Mouse (Mus musculus): ENCODE measurements around the gene Rcl1. TPM values are rescaled to one million over a fixed set of nuclear protein-coding genes. Genes with fewer than 3 reads are reported as not detected.

The Rcl1 gene
- polyA plus RNA-seq, 1 experiment from 2014 or later = 41.0 TPM

- Histone ChIP-seq H3K36me3 (peaks cover 14% of the 10 kb centered on the region; the same call in 1 of the 2 replicates), H3K4me1 (no peaks in the 10 kb centered on the region), H3K4me2 (no peak overlapping the region), H3K27me3 (replicated peaks) (no peaks in the 10 kb centered on the region), H3K4me3 (replicated peaks) (no peak overlapping the region), H3K9me3 (replicated peaks) (no peaks in the 10 kb centered on the region), H3K9ac (replicated peaks) (no peak overlapping the region), H3K27ac (replicated peaks) (no peak overlapping the region)
- 97% methylated on average over 10 of the region's 10 CpGs for WGBS
- ATAC-seq (ENCODE audit: low FRiP score) = no peak
Measured at GRCm38 (mm10) chr19:29113746-29114649, 12.8 kb downstream of the Rcl1 start.

DNA sequence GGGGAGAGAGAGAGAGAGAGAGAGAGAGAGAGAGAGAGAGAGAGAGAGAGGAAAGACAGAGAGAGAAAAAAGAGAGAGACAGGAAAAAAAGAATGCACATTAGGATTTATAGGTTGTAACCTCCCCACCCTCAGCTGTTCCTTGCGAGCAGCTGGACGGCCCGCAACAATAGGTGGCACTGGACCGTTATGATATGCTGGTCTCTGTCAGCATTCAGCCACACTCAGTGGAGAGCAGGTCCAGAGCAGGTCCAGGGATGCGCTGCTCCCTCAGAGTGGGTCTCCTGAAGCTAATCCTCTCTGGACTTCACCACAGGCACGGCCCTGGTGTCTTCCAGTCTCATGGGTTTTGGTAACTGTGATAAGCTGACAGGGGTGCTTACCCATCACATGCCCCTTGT is 15.6 kb downstream of the Rcl1 start:
- no peaks in the 10 kb centered on the region for H3K4me1 ChIP-seq
- no peak for ATAC-seq (ENCODE audit: low FRiP score)
- no peaks in the 10 kb centered on the region for H3K9me3 ChIP-seq (replicated peaks)
- no peak overlapping the region for H3K4me3 ChIP-seq (replicated peaks)
- H3K27me3 ChIP-seq (replicated peaks) = no peaks in the 10 kb centered on the region
- WGBS = 70% methylated on average over 6 of the region's 6 CpGs
- H3K9ac ChIP-seq (replicated peaks) = no peak overlapping the region
- H3K36me3 ChIP-seq = peaks cover 27% of the 10 kb centered on the region
- no peak overlapping the region for H3K27ac ChIP-seq (replicated peaks)
- no peak overlapping the region for H3K4me2 ChIP-seq

DNA sequence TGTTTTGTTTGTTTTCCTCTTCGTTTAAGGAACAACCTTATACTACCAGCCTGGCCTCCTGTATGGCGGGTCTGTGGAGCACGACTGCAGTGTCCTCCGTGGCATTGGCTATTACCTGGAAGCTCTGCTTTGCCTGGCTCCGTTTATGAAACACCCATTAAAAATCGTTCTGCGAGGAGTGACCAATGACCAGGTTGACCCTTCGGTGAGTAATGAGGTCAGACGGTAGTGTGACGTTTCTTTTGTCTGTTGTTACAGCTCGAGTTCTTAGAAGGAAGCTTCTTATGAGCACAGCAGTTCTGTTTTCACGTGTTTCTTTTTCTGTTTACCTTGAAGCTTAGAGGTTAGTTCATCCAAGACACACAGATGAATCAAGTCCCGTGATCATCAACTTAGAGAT is 17.0 kb downstream of the Rcl1 start:
- 89% methylated on average over 13 of the region's 13 CpGs for WGBS

DNA sequence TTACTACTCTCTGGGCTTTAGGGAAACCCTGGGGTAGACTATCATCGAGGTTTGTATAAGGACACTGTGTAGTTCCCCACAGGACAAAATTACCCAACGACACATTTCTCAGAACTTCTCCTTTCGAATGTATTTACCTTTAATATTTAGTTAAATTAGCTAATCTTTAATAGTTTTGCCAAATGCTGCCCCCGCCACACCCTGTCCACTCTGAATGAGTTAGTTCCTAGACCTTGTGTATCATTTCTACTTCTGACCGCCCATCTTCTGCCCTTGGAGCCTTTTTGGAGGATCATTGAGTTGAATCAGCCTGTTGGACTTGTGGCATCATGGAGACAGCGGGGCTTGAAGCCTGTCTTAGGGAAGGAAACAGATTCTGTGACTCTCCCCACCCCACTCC is 19.1 kb downstream of the Rcl1 start:
- 95% methylated on average over 6 of the region's 6 CpGs for WGBS
- no peak for ATAC-seq (ENCODE audit: low FRiP score)
- Histone ChIP-seq H3K4me3 (replicated peaks) (no peak overlapping the region), H3K9ac (replicated peaks) (no peak overlapping the region), H3K36me3 (peaks cover 40% of the 10 kb centered on the region), H3K27me3 (replicated peaks) (no peaks in the 10 kb centered on the region), H3K9me3 (replicated peaks) (no peaks in the 10 kb centered on the region), H3K27ac (replicated peaks) (no peak overlapping the region), H3K4me1 (no peaks in the 10 kb centered on the region), H3K4me2 (no peak overlapping the region)

More for the DNA sequence above, 17.0 kb downstream of the Rcl1 start:
- Histone ChIP-seq H3K4me1 (no peaks in the 10 kb centered on the region), H3K27me3 (replicated peaks) (no peaks in the 10 kb centered on the region), H3K4me3 (replicated peaks) (no peak overlapping the region), H3K27ac (replicated peaks) (no peak overlapping the region), H3K36me3 (peaks cover 30% of the 10 kb centered on the region), H3K4me2 (no peak overlapping the region), H3K9me3 (replicated peaks) (no peaks in the 10 kb centered on the region), H3K9ac (replicated peaks) (no peak overlapping the region)
- no peak for ATAC-seq (ENCODE audit: low FRiP score)

DNA sequence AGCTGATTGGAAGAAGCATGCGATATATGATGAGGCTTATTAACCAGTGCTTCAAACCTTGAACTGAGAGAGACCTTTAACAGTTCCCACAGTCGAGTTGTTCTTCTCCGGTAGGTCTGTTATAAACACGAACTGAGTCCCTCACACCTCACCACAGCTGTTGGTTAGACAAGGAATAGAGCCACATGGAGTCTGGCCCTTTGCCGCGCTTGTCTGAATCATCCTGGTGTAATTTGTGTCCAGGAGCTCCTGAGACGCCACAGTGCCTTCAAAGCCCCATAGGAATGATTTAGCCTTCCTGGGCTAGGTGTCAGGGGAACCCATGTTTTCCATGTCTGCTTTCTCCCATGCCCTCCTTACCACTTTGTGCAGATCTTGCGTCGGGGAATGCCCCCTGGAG is 20.2 kb downstream of the Rcl1 start:
- Histone ChIP-seq H3K9ac (replicated peaks) (no peak overlapping the region), H3K36me3 (peaks cover 40% of the 10 kb centered on the region), H3K4me2 (no peak overlapping the region), H3K9me3 (replicated peaks) (no peaks in the 10 kb centered on the region), H3K4me1 (no peaks in the 10 kb centered on the region), H3K27ac (replicated peaks) (no peak overlapping the region), H3K27me3 (replicated peaks) (no peaks in the 10 kb centered on the region), H3K4me3 (replicated peaks) (no peak overlapping the region)
- WGBS = 84% methylated on average over 9 of the region's 9 CpGs
- no peak for ATAC-seq (ENCODE audit: low FRiP score)

DNA sequence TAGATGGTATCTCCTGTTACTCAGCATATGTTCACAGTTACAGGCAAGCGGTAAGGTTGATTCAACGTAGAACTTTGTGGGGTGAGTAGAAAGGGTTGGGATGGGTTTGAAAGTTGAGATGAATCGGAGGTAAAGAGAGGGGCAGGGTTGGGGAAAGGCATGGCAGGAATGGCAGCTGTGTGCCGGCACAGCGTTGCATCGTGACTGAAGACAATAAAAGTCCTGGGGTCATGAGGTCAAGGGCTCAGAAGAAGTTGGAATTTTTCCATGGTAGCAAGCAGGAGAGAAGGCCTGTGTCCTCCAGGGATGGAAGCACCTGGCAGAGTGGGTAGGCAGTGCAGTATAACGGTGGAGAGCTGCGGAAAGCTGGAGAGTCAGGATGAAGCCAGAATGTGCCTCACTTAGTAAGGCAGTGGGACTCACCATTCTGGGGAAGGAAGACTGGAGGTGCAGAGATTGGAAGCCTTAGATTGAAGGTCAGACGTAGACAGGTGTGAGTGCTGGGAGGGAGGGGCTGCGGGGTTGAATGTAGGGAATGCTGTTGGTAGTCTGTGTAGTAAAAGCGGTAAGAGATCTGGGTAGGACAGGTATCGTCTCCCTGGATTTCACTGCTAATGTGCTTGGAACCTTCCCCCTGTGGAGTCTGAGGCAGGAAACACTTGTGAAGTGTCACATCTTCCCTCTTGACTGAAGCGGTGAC is 23.9 kb downstream of the Rcl1 start:
- H3K9ac ChIP-seq (replicated peaks) = no peak overlapping the region
- H3K4me1 ChIP-seq = no peaks in the 10 kb centered on the region
- H3K4me3 ChIP-seq (replicated peaks) = no peak overlapping the region
- no peak overlapping the region for H3K27ac ChIP-seq (replicated peaks)
- peaks cover 28% of the 10 kb centered on the region for H3K36me3 ChIP-seq
- 83% methylated on average over 13 of the region's 13 CpGs for WGBS
- no peaks in the 10 kb centered on the region for H3K27me3 ChIP-seq (replicated peaks)
- H3K9me3 ChIP-seq (replicated peaks) = no peaks in the 10 kb centered on the region
- ATAC-seq (ENCODE audit: low FRiP score) = no peak
- H3K4me2 ChIP-seq = no peak overlapping the region

- Histone ChIP-seq H3K4me1 (no peaks in the 10 kb centered on the region), H3K4me3 (replicated peaks) (no peak overlapping the region)
Measured at GRCm38 (mm10) chr19:29126347-29127015, 25.3 kb downstream of the Rcl1 start.

DNA sequence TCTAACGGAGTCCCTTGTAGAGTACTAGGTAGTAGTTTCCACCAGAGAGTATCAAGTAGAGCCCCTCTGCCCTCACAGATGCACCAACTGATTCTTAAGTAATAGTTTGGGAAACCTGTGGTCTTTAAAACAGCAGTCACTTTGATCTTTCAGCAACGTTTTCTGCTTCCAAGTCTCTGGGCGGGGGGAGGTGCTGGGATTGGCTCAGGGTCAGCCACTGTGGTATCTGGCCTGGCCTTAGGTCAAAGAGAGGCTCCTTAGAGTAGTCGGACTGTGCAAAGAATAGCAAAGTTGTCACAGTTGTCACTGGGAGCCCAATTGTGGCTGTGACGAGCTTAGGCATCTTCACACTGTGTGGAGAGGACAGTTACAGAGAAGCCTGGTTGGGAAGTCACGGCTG is 26.2 kb downstream of the Rcl1 start:
- no peaks in the 10 kb centered on the region for H3K9me3 ChIP-seq (replicated peaks)
- no peak overlapping the region for H3K9ac ChIP-seq (replicated peaks)
- no peak overlapping the region for H3K27ac ChIP-seq (replicated peaks)
- peaks cover 27% of the 10 kb centered on the region for H3K36me3 ChIP-seq
- whole genome bisulfite sequencing = 80% methylated on average over 6 of the region's 6 CpGs
- no peak overlapping the region for H3K4me2 ChIP-seq
- H3K27me3 ChIP-seq (replicated peaks) = no peaks in the 10 kb centered on the region
- no peak for ATAC-seq (ENCODE audit: low FRiP score)
- H3K4me1 ChIP-seq = no peaks in the 10 kb centered on the region
- no peak overlapping the region for H3K4me3 ChIP-seq (replicated peaks)

More at GRCm38 (mm10) chr19:29126347-29127015, 25.3 kb downstream of the Rcl1 start:
- Histone ChIP-seq H3K27ac (replicated peaks) (no peak overlapping the region), H3K4me2 (no peak overlapping the region), H3K27me3 (replicated peaks) (no peaks in the 10 kb centered on the region), H3K9me3 (replicated peaks) (no peaks in the 10 kb centered on the region), H3K36me3 (peaks cover 29% of the 10 kb centered on the region), H3K9ac (replicated peaks) (no peak overlapping the region)
- 95% methylated on average over 12 of the region's 12 CpGs for WGBS
- ATAC-seq (ENCODE audit: low FRiP score) = no peak

DNA sequence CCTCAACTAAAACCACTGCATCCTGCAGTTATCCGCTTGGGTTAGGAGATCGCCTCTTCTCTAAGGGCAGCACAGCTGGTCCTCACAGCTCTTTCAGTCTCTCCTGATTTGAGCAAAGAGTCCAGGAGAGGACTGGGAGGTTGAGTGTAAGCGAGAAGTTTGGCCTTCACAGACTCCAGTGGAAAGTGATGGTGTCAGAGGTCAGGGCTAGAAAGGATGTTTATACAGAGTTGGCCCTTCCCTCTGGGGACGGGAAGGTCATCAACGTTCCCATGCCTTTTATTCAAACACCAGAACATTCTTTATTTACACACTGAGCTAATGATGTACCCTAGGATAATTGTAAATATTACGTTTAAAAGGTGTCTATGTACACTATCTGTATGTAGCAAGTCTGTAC is 27.0 kb downstream of the Rcl1 start:
- ATAC-seq (ENCODE audit: low FRiP score) = no peak
- no peak overlapping the region for H3K27ac ChIP-seq (replicated peaks)
- WGBS = 87% methylated on average over 6 of the region's 6 CpGs
- H3K27me3 ChIP-seq (replicated peaks) = no peaks in the 10 kb centered on the region
- no peak overlapping the region for H3K4me2 ChIP-seq
- no peaks in the 10 kb centered on the region for H3K9me3 ChIP-seq (replicated peaks)
- H3K9ac ChIP-seq (replicated peaks) = no peak overlapping the region
- H3K4me3 ChIP-seq (replicated peaks) = no peak overlapping the region
- H3K4me1 ChIP-seq = no peaks in the 10 kb centered on the region
- peaks cover 26% of the 10 kb centered on the region for H3K36me3 ChIP-seq

DNA sequence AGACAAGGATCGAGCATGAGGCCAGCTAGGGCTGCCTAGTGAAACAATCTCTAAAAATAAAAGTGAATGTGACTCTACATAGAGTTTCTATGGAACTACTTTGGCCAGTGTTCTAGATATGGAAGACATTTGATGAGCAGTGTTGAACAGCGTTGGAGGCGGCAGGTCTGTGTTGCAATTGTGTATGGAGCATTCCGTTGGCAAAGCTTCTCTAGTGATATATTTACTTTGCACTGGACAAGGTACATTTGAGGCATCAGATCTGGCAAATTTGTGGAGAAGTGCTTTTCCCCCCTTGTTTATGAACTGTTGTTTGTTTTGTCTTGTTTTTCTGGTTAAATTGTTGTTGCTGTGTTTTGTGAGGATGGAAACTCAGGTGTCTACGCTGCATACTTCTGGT is 28.4 kb downstream of the Rcl1 start:
- H3K27me3 ChIP-seq (replicated peaks) = no peaks in the 10 kb centered on the region
- H3K36me3 ChIP-seq = peaks cover 25% of the 10 kb centered on the region
- no peak overlapping the region for H3K4me3 ChIP-seq (replicated peaks)
- H3K9ac ChIP-seq (replicated peaks) = no peak overlapping the region
- ATAC-seq (ENCODE audit: low FRiP score) = no peak
- H3K9me3 ChIP-seq (replicated peaks) = no peaks in the 10 kb centered on the region
- 96% methylated on average over 5 of the region's 5 CpGs for WGBS
- H3K4me1 ChIP-seq = no peaks in the 10 kb centered on the region
- H3K27ac ChIP-seq (replicated peaks) = no peak overlapping the region
- no peak overlapping the region for H3K4me2 ChIP-seq

- 90% methylated on average over 4 of the region's 4 CpGs for WGBS
Measured at GRCm38 (mm10) chr19:29131171-29131570, 30.0 kb downstream of the Rcl1 start.

More at GRCm38 (mm10) chr19:29131171-29131570, 30.0 kb downstream of the Rcl1 start:
- Histone ChIP-seq H3K4me2 (no peak overlapping the region), H3K9ac (replicated peaks) (no peak overlapping the region), H3K27ac (replicated peaks) (no peak overlapping the region), H3K4me1 (no peaks in the 10 kb centered on the region), H3K36me3 (peaks cover 25% of the 10 kb centered on the region), H3K4me3 (replicated peaks) (no peak overlapping the region), H3K27me3 (replicated peaks) (no peaks in the 10 kb centered on the region), H3K9me3 (replicated peaks) (no peaks in the 10 kb centered on the region)
- ATAC-seq (ENCODE audit: low FRiP score) = no peak

Measured in neural tube, embryonic 15.5 days (tissue).